Mouse (Mus musculus) heart, adult 2 months (tissue): ENCODE measurements around the gene Sulf2. TPM values are rescaled to one million over a fixed set of nuclear protein-coding genes. Genes with fewer than 3 reads are reported as not detected.

ENCODE experiments used
- DNase-seq, 2 experiments: peaks; one replicate each; pipeline ENCODE4 v3.0.0; 2021
- H3K27ac ChIP-seq: fragments of 200-600 bp; 2 replicates; pipeline ENCODE4 v1.8.1; 2022
- H3K27me3 ChIP-seq: fragments of 200-500 bp; 2 replicates; pipeline ENCODE4 v1.6.1; 2012; ENCODE audit warnings: mild to moderate bottlenecking, low read length, inconsistent platforms, mixed read lengths; ENCODE audit not compliant: control insufficient read depth, insufficient read depth
- H3K36me3 ChIP-seq: fragments of 200-500 bp; 2 replicates; pipeline ENCODE4 v1.6.1; 2012; ENCODE audit warnings: low read length, inconsistent platforms; ENCODE audit not compliant: control insufficient read depth, insufficient read depth
- H3K4me1 ChIP-seq: fragments of 200-500 bp; 2 replicates; pipeline ENCODE4 v1.6.1; 2011; ENCODE audit warnings: low read length; ENCODE audit not compliant: control insufficient read depth, insufficient read depth
- H3K4me3 ChIP-seq: fragments of 200-600 bp; 2 replicates; pipeline ENCODE4 v1.8.1; 2022
- H3K79me2 ChIP-seq: fragments of 200-500 bp; replicated peaks from 2 replicates; pipeline ENCODE4 v1.6.1; 2012; ENCODE audit warnings: mild to moderate bottlenecking, inconsistent platforms, low read length, moderate library complexity, mixed read lengths; ENCODE audit not compliant: control insufficient read depth, insufficient read depth
- H3K9ac ChIP-seq: fragments of 200-500 bp; 2 replicates; pipeline ENCODE4 v1.6.1; 2012; ENCODE audit warnings: low read depth, mild to moderate bottlenecking, control low read depth, inconsistent platforms, low read length, mixed read lengths
- CTCF ChIP-seq: fragments of 200-600 bp; IDR thresholded peaks from 2 replicates; pipeline ENCODE4 v1.8.1; 2022; ENCODE audit warnings: antibody characterized with exemption, mild to moderate bottlenecking, moderate library complexity
- EP300 ChIP-seq: fragments of 200-500 bp; IDR thresholded peaks from 2 replicates; pipeline ENCODE4 v1.6.1; 2011; ENCODE audit warnings: low read depth, low read length, control low read depth; ENCODE audit not compliant: insufficient read depth
- POLR2A ChIP-seq: fragments of 200-500 bp; IDR thresholded peaks from 2 replicates; pipeline ENCODE4 v1.6.1; 2011; ENCODE audit warnings: mild to moderate bottlenecking, low read depth, low read length, control low read depth; ENCODE audit not compliant: insufficient read depth
- WGBS: fragments of 180-500 bp; shearing (Covaris S2); methylation state at CpG from one replicate; pipeline ENCODE4 v1.1.7; 2018; 5-methylcytosine and 5-hydroxymethylcytosine counted together
- intact Hi-C: fragments of 180-260 bp; cut with DNase I; formaldehyde crosslinking; loops from one replicate; pipeline ENCODE4 v1.15.1; 2025
- polyA plus RNA-seq: library from polyadenylated mRNA; depleted of rRNA; stranded (reverse); fragments of >200 nt; gene quantifications from 2 replicates; pipeline ENCODE4 v1.2.3, GENCODE M21; 2012
- total RNA-seq, 2 experiments: library from RNA; stranded (reverse); gene quantifications; 2 replicates each; pipeline ENCODE4 v1.2.3; 2021

Sulf2 gene
- total and polyA plus RNA-seq, 3 experiments: 38.5 to 51.0 (median 43.9) TPM

GRCm38 (mm10) chr2:166142561-166143112 lies 12.8 kb downstream of the Sulf2 start:
- Histone ChIP-seq H3K27ac (peak overlapping the region; percentile 44), H3K9ac (peak overlapping the region; percentile 11; the same call in 1 of the 2 replicates)
- 16% methylated on average over 19 of the region's 19 CpGs for WGBS

GRCm38 (mm10) chr2:166141910-166142309 lies 13.6 kb downstream of the Sulf2 start:
- no peaks in the 10 kb centered on the region; the same call in 1 of the 2 replicates for H3K79me2 ChIP-seq
- H3K9ac ChIP-seq: no peak overlapping the region
- no peaks in the 10 kb centered on the region for H3K36me3 ChIP-seq
- WGBS: 78% methylated on average over 1 of the region's 1 CpGs
- H3K4me1 ChIP-seq: peaks cover 14% of the 10 kb centered on the region
- TF ChIP-seq POLR2A (no peak), CTCF (no peak), EP300 (no peak)
- DNase-seq: no peak
- no peak overlapping the region for H3K4me3 ChIP-seq
- no peaks in the 10 kb centered on the region for H3K27me3 ChIP-seq
- intact Hi-C loops: no loop called here
- peak overlapping the region; percentile 32; the same call in 1 of the 2 replicates for H3K27ac ChIP-seq

More at GRCm38 (mm10) chr2:166142561-166143112, 12.8 kb downstream of the Sulf2 start:
- Histone ChIP-seq H3K27me3 (no peaks in the 10 kb centered on the region), H3K36me3 (no peaks in the 10 kb centered on the region), H3K4me1 (peaks cover 18% of the 10 kb centered on the region), H3K4me3 (no peak overlapping the region), H3K79me2 (no peaks in the 10 kb centered on the region; the same call in 1 of the 2 replicates)
- DNase-seq: peak; percentile 49 to 53
- intact Hi-C loops: no loop called here
- no peak for TF ChIP-seq POLR2A
- 0 out of 2 replicates have a peak, but pooled peaks have one; percentile 27 for TF ChIP-seq EP300

- no peak for DNase-seq
- Histone ChIP-seq H3K36me3 (no peaks in the 10 kb centered on the region), H3K79me2 (no peaks in the 10 kb centered on the region; the same call in 1 of the 2 replicates), H3K4me1 (peaks cover 14% of the 10 kb centered on the region), H3K9ac (no peak overlapping the region), H3K4me3 (no peak overlapping the region), H3K27ac (no peak overlapping the region), H3K27me3 (no peaks in the 10 kb centered on the region)
- WGBS: 83% methylated on average over 6 of the region's 6 CpGs
- TF ChIP-seq POLR2A: no peak
- TF ChIP-seq CTCF: no peak
- TF ChIP-seq EP300: no peak
- intact Hi-C loops: no loop called here
Measured at GRCm38 (mm10) chr2:166141039-166141438, 14.4 kb downstream of the Sulf2 start.

GRCm38 (mm10) chr2:166140427-166140826 lies 15.0 kb downstream of the Sulf2 start:
- intact Hi-C loops: no loop called here
- Histone ChIP-seq H3K9ac (no peak overlapping the region), H3K4me1 (peaks cover 18% of the 10 kb centered on the region), H3K4me3 (no peak overlapping the region), H3K27me3 (no peaks in the 10 kb centered on the region), H3K27ac (no peak overlapping the region; the same call in 1 of the 2 replicates), H3K79me2 (no peaks in the 10 kb centered on the region; the same call in 1 of the 2 replicates), H3K36me3 (no peaks in the 10 kb centered on the region)
- 17% methylated on average over 9 of the region's 9 CpGs for WGBS
- DNase-seq: peak; percentile 79 to 86
- TF ChIP-seq EP300 (0 out of 2 replicates have a peak, but pooled peaks have one; percentile 7), CTCF (no peak), POLR2A (no peak)

GRCm38 (mm10) chr2:166138308-166138707 lies 17.2 kb downstream of the Sulf2 start:
- H3K4me3 ChIP-seq: no peak overlapping the region
- no peak overlapping the region for H3K9ac ChIP-seq
- no peaks in the 10 kb centered on the region; the same call in 1 of the 2 replicates for H3K79me2 ChIP-seq
- H3K4me1 ChIP-seq: peaks cover 18% of the 10 kb centered on the region
- intact Hi-C loops: no loop called here
- no peak overlapping the region for H3K27ac ChIP-seq
- DNase-seq: no peak
- WGBS: 67% methylated on average over 1 of the region's 1 CpGs
- H3K36me3 ChIP-seq: no peaks in the 10 kb centered on the region
- no peak for TF ChIP-seq CTCF
- TF ChIP-seq POLR2A: no peak
- TF ChIP-seq EP300: no peak
- no peaks in the 10 kb centered on the region for H3K27me3 ChIP-seq

GRCm38 (mm10) chr2:166137467-166137866 lies 18.0 kb downstream of the Sulf2 start:
- no peak overlapping the region for H3K27ac ChIP-seq
- TF ChIP-seq CTCF: no peak
- H3K4me1 ChIP-seq: peaks cover 13% of the 10 kb centered on the region
- 84% methylated on average over 4 of the region's 4 CpGs for WGBS
- intact Hi-C loops: no loop called here
- no peak for DNase-seq
- no peaks in the 10 kb centered on the region for H3K27me3 ChIP-seq
- no peaks in the 10 kb centered on the region for H3K36me3 ChIP-seq
- no peak overlapping the region for H3K9ac ChIP-seq
- no peak overlapping the region for H3K4me3 ChIP-seq
- H3K79me2 ChIP-seq: no peaks in the 10 kb centered on the region; the same call in 1 of the 2 replicates
